Mouse (Mus musculus): ENCODE results near the gene Zdhhc22. TPM values are rescaled to one million over a fixed set of nuclear protein-coding genes. Genes with fewer than 3 reads are reported as not detected.

The Zdhhc22 gene
- polyA plus RNA-seq, 1 experiment from 2014 or later = 0.72 TPM

- Histone ChIP-seq H3K36me3 (replicated peaks; ENCODE audit: control insufficient read depth, insufficient read depth, low read depth, low read length) (peaks cover 11% of the 10 kb centered on the region), H3K9ac (replicated peaks; ENCODE audit: low read length) (no peak overlapping the region), H3K4me2 (ENCODE audit: low read depth, low read length) (no peak overlapping the region), H3K27me3 (ENCODE audit: control insufficient read depth, insufficient read depth, low read length) (no peaks in the 10 kb centered on the region), H3K4me1 (ENCODE audit: control insufficient read depth, insufficient read depth, low read length) (no peaks in the 10 kb centered on the region), H3K27ac (replicated peaks; ENCODE audit: low read depth, low read length) (no peak overlapping the region), H3K9me3 (replicated peaks; ENCODE audit: control insufficient read depth, low read length) (no peaks in the 10 kb centered on the region), H3K4me3 (ENCODE audit: low read depth, low read length) (no peak overlapping the region)
- DNase-seq (ENCODE audit: low spot score) = no peak
- WGBS = 93% methylated on average over 5 of the region's 5 CpGs
- no peak for ATAC-seq (replicated peaks; ENCODE audit: insufficient number of reproducible peaks, low FRiP score, low TSS enrichment, low read depth)
Measured at GRCm38 (mm10) chr12:86958558-86958957, 31.7 kb downstream of the Zdhhc22 start.

GRCm38 (mm10) chr12:86955894-86956293, 34.3 kb downstream of the Zdhhc22 start:
- WGBS = 92% methylated on average over 2 of the region's 2 CpGs
- H3K27ac ChIP-seq (replicated peaks; ENCODE audit: low read depth, low read length) = no peak overlapping the region
- no peaks in the 10 kb centered on the region for H3K27me3 ChIP-seq (ENCODE audit: control insufficient read depth, insufficient read depth, low read length)
- H3K4me1 ChIP-seq (ENCODE audit: control insufficient read depth, insufficient read depth, low read length) = no peaks in the 10 kb centered on the region
- no peaks in the 10 kb centered on the region for H3K9me3 ChIP-seq (replicated peaks; ENCODE audit: control insufficient read depth, low read length)
- no peak overlapping the region for H3K9ac ChIP-seq (replicated peaks; ENCODE audit: low read length)
- peaks cover 8% of the 10 kb centered on the region for H3K36me3 ChIP-seq (replicated peaks; ENCODE audit: control insufficient read depth, insufficient read depth, low read depth, low read length)
- no peak for ATAC-seq (replicated peaks; ENCODE audit: insufficient number of reproducible peaks, low FRiP score, low TSS enrichment, low read depth)
- no peak overlapping the region for H3K4me2 ChIP-seq (ENCODE audit: low read depth, low read length)
- no peak overlapping the region for H3K4me3 ChIP-seq (ENCODE audit: low read depth, low read length)
- DNase-seq (ENCODE audit: low spot score) = no peak

GRCm38 (mm10) chr12:86952331-86952850, 37.8 kb downstream of the Zdhhc22 start:
- H3K4me2 ChIP-seq (ENCODE audit: low read depth, low read length) = no peak overlapping the region
- peaks cover 3% of the 10 kb centered on the region for H3K36me3 ChIP-seq (replicated peaks; ENCODE audit: control insufficient read depth, insufficient read depth, low read depth, low read length)
- no peaks in the 10 kb centered on the region for H3K9me3 ChIP-seq (replicated peaks; ENCODE audit: control insufficient read depth, low read length)
- no peak overlapping the region for H3K9ac ChIP-seq (replicated peaks; ENCODE audit: low read length)
- H3K4me3 ChIP-seq (ENCODE audit: low read depth, low read length) = no peak overlapping the region
- H3K27me3 ChIP-seq (ENCODE audit: control insufficient read depth, insufficient read depth, low read length) = no peaks in the 10 kb centered on the region
- DNase-seq (ENCODE audit: low spot score) = no peak
- 83% methylated on average over 10 of the region's 10 CpGs for WGBS
- no peak for ATAC-seq (replicated peaks; ENCODE audit: insufficient number of reproducible peaks, low FRiP score, low TSS enrichment, low read depth)
- no peak overlapping the region for H3K27ac ChIP-seq (replicated peaks; ENCODE audit: low read depth, low read length)
- peaks cover 3% of the 10 kb centered on the region for H3K4me1 ChIP-seq (ENCODE audit: control insufficient read depth, insufficient read depth, low read length)

- H3K36me3 ChIP-seq (replicated peaks; ENCODE audit: control insufficient read depth, insufficient read depth, low read depth, low read length) = no peaks in the 10 kb centered on the region; the same call in none of the 2 replicates
- peaks cover 3% of the 10 kb centered on the region for H3K4me1 ChIP-seq (ENCODE audit: control insufficient read depth, insufficient read depth, low read length)
- no peak overlapping the region for H3K9ac ChIP-seq (replicated peaks; ENCODE audit: low read length)
- no peak for ATAC-seq (replicated peaks; ENCODE audit: insufficient number of reproducible peaks, low FRiP score, low TSS enrichment, low read depth)
- H3K4me2 ChIP-seq (ENCODE audit: low read depth, low read length) = no peak overlapping the region
- H3K27me3 ChIP-seq (ENCODE audit: control insufficient read depth, insufficient read depth, low read length) = no peaks in the 10 kb centered on the region
- no peak overlapping the region for H3K4me3 ChIP-seq (ENCODE audit: low read depth, low read length)
- H3K27ac ChIP-seq (replicated peaks; ENCODE audit: low read depth, low read length) = no peak overlapping the region
- no peak for DNase-seq (ENCODE audit: low spot score)
- WGBS = 95% methylated on average over 3 of the region's 3 CpGs
- H3K9me3 ChIP-seq (replicated peaks; ENCODE audit: control insufficient read depth, low read length) = no peaks in the 10 kb centered on the region
Measured at GRCm38 (mm10) chr12:86950961-86951360, 39.3 kb downstream of the Zdhhc22 start.

- no peaks in the 10 kb centered on the region for H3K9me3 ChIP-seq (replicated peaks; ENCODE audit: control insufficient read depth, low read length)
- WGBS = 87% methylated on average over 16 of the region's 16 CpGs
- no peak for DNase-seq (ENCODE audit: low spot score)
- H3K4me2 ChIP-seq (ENCODE audit: low read depth, low read length) = no peak overlapping the region
- no peaks in the 10 kb centered on the region; the same call in 1 of the 2 replicates for H3K36me3 ChIP-seq (replicated peaks; ENCODE audit: control insufficient read depth, insufficient read depth, low read depth, low read length)
- no peak for ATAC-seq (replicated peaks; ENCODE audit: insufficient number of reproducible peaks, low FRiP score, low TSS enrichment, low read depth)
- peaks cover 3% of the 10 kb centered on the region for H3K4me1 ChIP-seq (ENCODE audit: control insufficient read depth, insufficient read depth, low read length)
- H3K9ac ChIP-seq (replicated peaks; ENCODE audit: low read length) = no peak overlapping the region
- no peak overlapping the region for H3K27ac ChIP-seq (replicated peaks; ENCODE audit: low read depth, low read length)
- H3K4me3 ChIP-seq (ENCODE audit: low read depth, low read length) = no peak overlapping the region
- no peaks in the 10 kb centered on the region for H3K27me3 ChIP-seq (ENCODE audit: control insufficient read depth, insufficient read depth, low read length)
Measured at GRCm38 (mm10) chr12:86950161-86950960, 39.9 kb downstream of the Zdhhc22 start.

- H3K4me2 ChIP-seq (ENCODE audit: low read depth, low read length) = no peak overlapping the region
- DNase-seq (ENCODE audit: low spot score) (no peak), ATAC-seq (replicated peaks; ENCODE audit: insufficient number of reproducible peaks, low FRiP score, low TSS enrichment, low read depth) (no peak)
- H3K36me3 ChIP-seq (replicated peaks; ENCODE audit: control insufficient read depth, insufficient read depth, low read depth, low read length) = no peaks in the 10 kb centered on the region; the same call in 1 of the 2 replicates
- H3K9ac ChIP-seq (replicated peaks; ENCODE audit: low read length) = no peak overlapping the region
- 88% methylated on average over 9 of the region's 9 CpGs for WGBS
- no peaks in the 10 kb centered on the region for H3K9me3 ChIP-seq (replicated peaks; ENCODE audit: control insufficient read depth, low read length)
- H3K27me3 ChIP-seq (ENCODE audit: control insufficient read depth, insufficient read depth, low read length) = no peaks in the 10 kb centered on the region
- H3K4me3 ChIP-seq (ENCODE audit: low read depth, low read length) = no peak overlapping the region
- H3K27ac ChIP-seq (replicated peaks; ENCODE audit: low read depth, low read length) = no peak overlapping the region
- peaks cover 3% of the 10 kb centered on the region for H3K4me1 ChIP-seq (ENCODE audit: control insufficient read depth, insufficient read depth, low read length)
Measured at GRCm38 (mm10) chr12:86949501-86949900, 40.7 kb downstream of the Zdhhc22 start.

- no peak overlapping the region; the same call in 1 of the 2 replicates for H3K4me2 ChIP-seq (ENCODE audit: low read depth, low read length)
- DNase-seq (ENCODE audit: low spot score) (no peak), ATAC-seq (replicated peaks; ENCODE audit: insufficient number of reproducible peaks, low FRiP score, low TSS enrichment, low read depth) (no peak)
- H3K9me3 ChIP-seq (replicated peaks; ENCODE audit: control insufficient read depth, low read length) = no peaks in the 10 kb centered on the region
- no peaks in the 10 kb centered on the region for H3K27me3 ChIP-seq (ENCODE audit: control insufficient read depth, insufficient read depth, low read length)
- H3K9ac ChIP-seq (replicated peaks; ENCODE audit: low read length) = no peak overlapping the region
- H3K36me3 ChIP-seq (replicated peaks; ENCODE audit: control insufficient read depth, insufficient read depth, low read depth, low read length) = no peaks in the 10 kb centered on the region; the same call in 1 of the 2 replicates
- no peak overlapping the region for H3K4me3 ChIP-seq (ENCODE audit: low read depth, low read length)
- peaks cover 3% of the 10 kb centered on the region for H3K4me1 ChIP-seq (ENCODE audit: control insufficient read depth, insufficient read depth, low read length)
- H3K27ac ChIP-seq (replicated peaks; ENCODE audit: low read depth, low read length) = no peak overlapping the region
- WGBS = 71% methylated on average over 6 of the region's 6 CpGs
Measured at GRCm38 (mm10) chr12:86948627-86949026, 41.6 kb downstream of the Zdhhc22 start.
